Mouse (Mus musculus): ENCODE measurements at regions not wholly inside any gene's neighbourhood (a gene's known extent, or its start where the extent isn't known, plus 50 kb on each side); places are given as distances from the start of the nearest gene placed in this dataset.

- H3K9me3 ChIP-seq (replicated peaks; ENCODE audit: control insufficient read depth, low read length), result no peaks in the 10 kb centered on the region
- no peaks in the 10 kb centered on the region for H3K27me3 ChIP-seq (ENCODE audit: control insufficient read depth, insufficient read depth, low read length)
- DNase-seq (ENCODE audit: low spot score) (no peak), ATAC-seq (ENCODE audit: insufficient read depth, low read depth) (no peak)
- no peak overlapping the region for H3K4me2 ChIP-seq (ENCODE audit: low read depth, low read length)
- H3K9ac ChIP-seq (replicated peaks; ENCODE audit: low read depth, low read length), result no peak overlapping the region
- no peak overlapping the region for H3K4me3 ChIP-seq (ENCODE audit: low read depth, low read length)
- no peak overlapping the region for H3K27ac ChIP-seq (ENCODE audit: low read depth)
- H3K36me3 ChIP-seq (replicated peaks; ENCODE audit: control insufficient read depth, insufficient read depth, low read length), result no peaks in the 10 kb centered on the region
- H3K4me1 ChIP-seq (ENCODE audit: control insufficient read depth, insufficient read depth), result no peaks in the 10 kb centered on the region
- TF ChIP-seq EP300 (IDR thresholded peaks at IDR 0.05; ENCODE audit: low read depth), result no peak
- no peak for TF ChIP-seq CTCF (IDR thresholded peaks at IDR 0.05; ENCODE audit: low read depth)
- WGBS, result 90% methylated on average over 8 of the region's 8 CpGs
These were observed 60.3 kb downstream of the Ing2 start for GRCm38 (mm10) chr8:47615061-47615460.

GRCm38 (mm10) chr8:47611773-47612433 lies 63.5 kb downstream of the Ing2 start:
- H3K4me1 ChIP-seq (ENCODE audit: control insufficient read depth, insufficient read depth), result no peaks in the 10 kb centered on the region

GRCm38 (mm10) chr8:47609969-47610368 lies 65.4 kb downstream of the Ing2 start:
- H3K4me3 ChIP-seq (ENCODE audit: low read depth, low read length), result no peak overlapping the region
- H3K27ac ChIP-seq (ENCODE audit: low read depth), result no peak overlapping the region
- ATAC-seq (ENCODE audit: insufficient read depth, low read depth) (no peak), DNase-seq (ENCODE audit: low spot score) (no peak)
- H3K36me3 ChIP-seq (replicated peaks; ENCODE audit: control insufficient read depth, insufficient read depth, low read length), result no peaks in the 10 kb centered on the region
- H3K27me3 ChIP-seq (ENCODE audit: control insufficient read depth, insufficient read depth, low read length), result no peaks in the 10 kb centered on the region
- H3K4me2 ChIP-seq (ENCODE audit: low read depth, low read length), result no peak overlapping the region
- H3K4me1 ChIP-seq (ENCODE audit: control insufficient read depth, insufficient read depth), result no peaks in the 10 kb centered on the region
- no peak overlapping the region for H3K9ac ChIP-seq (replicated peaks; ENCODE audit: low read depth, low read length)
- WGBS, result 74% methylated on average over 5 of the region's 5 CpGs
- no peaks in the 10 kb centered on the region for H3K9me3 ChIP-seq (replicated peaks; ENCODE audit: control insufficient read depth, low read length)
- no peak for TF ChIP-seq CTCF (IDR thresholded peaks at IDR 0.05; ENCODE audit: low read depth)
- no peak for TF ChIP-seq EP300 (IDR thresholded peaks at IDR 0.05; ENCODE audit: low read depth)

More at GRCm38 (mm10) chr8:47611773-47612433, 63.5 kb downstream of the Ing2 start:
- Histone ChIP-seq H3K4me3 (ENCODE audit: low read depth, low read length) (no peak overlapping the region), H3K36me3 (replicated peaks; ENCODE audit: control insufficient read depth, insufficient read depth, low read length) (no peaks in the 10 kb centered on the region), H3K9ac (replicated peaks; ENCODE audit: low read depth, low read length) (no peak overlapping the region), H3K9me3 (replicated peaks; ENCODE audit: control insufficient read depth, low read length) (no peaks in the 10 kb centered on the region), H3K4me2 (ENCODE audit: low read depth, low read length) (no peak overlapping the region), H3K27me3 (ENCODE audit: control insufficient read depth, insufficient read depth, low read length) (no peaks in the 10 kb centered on the region), H3K27ac (ENCODE audit: low read depth) (no peak overlapping the region)
- TF ChIP-seq EP300 (IDR thresholded peaks at IDR 0.05; ENCODE audit: low read depth) (no peak), CTCF (IDR thresholded peaks at IDR 0.05; ENCODE audit: low read depth) (no peak)
- 82% methylated on average over 11 of the region's 11 CpGs for WGBS
- DNase-seq (ENCODE audit: low spot score) (no peak), ATAC-seq (ENCODE audit: insufficient read depth, low read depth) (no peak)

- no peaks in the 10 kb centered on the region for H3K9me3 ChIP-seq (replicated peaks; ENCODE audit: control insufficient read depth, low read length)
- H3K4me2 ChIP-seq (ENCODE audit: low read depth, low read length), result peak overlapping the region; percentile 31; the same call in 1 of the 2 replicates
- no peaks in the 10 kb centered on the region for H3K36me3 ChIP-seq (replicated peaks; ENCODE audit: control insufficient read depth, insufficient read depth, low read length)
- H3K4me1 ChIP-seq (ENCODE audit: control insufficient read depth, insufficient read depth), result no peaks in the 10 kb centered on the region
- no peak overlapping the region for H3K4me3 ChIP-seq (ENCODE audit: low read depth, low read length)
- WGBS, result 62% methylated on average over 8 of the region's 8 CpGs
- no peak for TF ChIP-seq CTCF (IDR thresholded peaks at IDR 0.05; ENCODE audit: low read depth)
- no peak for TF ChIP-seq EP300 (IDR thresholded peaks at IDR 0.05; ENCODE audit: low read depth)
- ATAC-seq (ENCODE audit: insufficient read depth, low read depth), result no peak
- H3K27me3 ChIP-seq (ENCODE audit: control insufficient read depth, insufficient read depth, low read length), result no peaks in the 10 kb centered on the region
- no peak overlapping the region for H3K27ac ChIP-seq (ENCODE audit: low read depth)
- DNase-seq (ENCODE audit: low spot score), result peak; percentile 10
- H3K9ac ChIP-seq (replicated peaks; ENCODE audit: low read depth, low read length), result no peak overlapping the region
These were observed 70.9 kb downstream of the Rwdd4a start for GRCm38 (mm10) chr8:47604198-47604835.

Measured in heart, postnatal 0 days (tissue).